Mouse (Mus musculus): ENCODE data around the gene Etfrf1. TPM values are rescaled to one million over a fixed set of nuclear protein-coding genes. Genes with fewer than 3 reads are reported as not detected.

The Etfrf1 gene
- total and polyA plus RNA-seq, 3 experiments: 11.6 to 29.9 (median 21.9) TPM

GRCm38 (mm10) chr6:145202432-145203125 is 8.4 kb upstream of the Etfrf1 start:
- Histone ChIP-seq H3K79me2 (replicated peaks; ENCODE audit: control insufficient read depth, extremely low read depth, insufficient read depth, poor library complexity, severe bottlenecking) (no peaks in the 10 kb centered on the region), H3K9me3 (replicated peaks; ENCODE audit: low read length) (no peaks in the 10 kb centered on the region), H3K27me3 (replicated peaks) (no peaks in the 10 kb centered on the region), H3K9ac (ENCODE audit: insufficient read depth, low read depth) (no peak overlapping the region), H3K4me3 (replicated peaks in 1 of 3; ENCODE audit: low read depth in 2 of 3, low read length in 2 of 3, poor library complexity in 1 of 3) (no peak overlapping the region), H3K4me2 (ENCODE audit: insufficient read depth, low read depth, poor library complexity, severe bottlenecking) (no peak overlapping the region), H3K4me1 (ENCODE audit: control insufficient read depth in 1 of 2, insufficient read depth in 2 of 2) (no peaks in the 10 kb centered on the region; a peak in 1 of 4 replicates), H3K27ac (ENCODE audit: insufficient read depth, low read depth) (no peak overlapping the region), H3K36me3 (replicated peaks in 1 of 2; ENCODE audit: control insufficient read depth in 1 of 2, insufficient read depth in 1 of 2, low read length in 1 of 2) (no peaks in the 10 kb centered on the region)
- in situ Hi-C loops (cut with MboI; ENCODE audit: low pct_ligation_motif_present, low pct_unique_long_range_greater_than_20kb, low sequenced_read_pairs) (no loop called here), dilution Hi-C loops (cut with MboI; ENCODE audit: extremely low pct_ligation_motif_present, extremely low pct_unique_long_range_greater_than_20kb, low sequenced_read_pairs) (no loop called here)
- DNase-seq (ENCODE audit: extremely low read depth): no peak
- TF ChIP-seq EP300 (IDR thresholded peaks at IDR 0.05; ENCODE audit: low read length): no peak
- TF ChIP-seq ETS1 (conservative IDR thresholded peaks at IDR 0.05; ENCODE audit: low read depth, low read length): no peak
- no peak for TF ChIP-seq ZC3H11A (IDR thresholded peaks at IDR 0.05; ENCODE audit: low read depth, low read length)
- TF ChIP-seq UBTF (IDR thresholded peaks at IDR 0.05; ENCODE audit: low read depth, low read length): no peak
- TF ChIP-seq MYC (IDR thresholded peaks at IDR 0.05; ENCODE audit: low read depth, low read length): no peak
- TF ChIP-seq USF2 (conservative IDR thresholded peaks at IDR 0.05; ENCODE audit: low read depth, low read length): no peak
- no peak for TF ChIP-seq ZKSCAN1 (IDR thresholded peaks at IDR 0.05; ENCODE audit: borderline replicate concordance, low read depth, low read length)
- no peak for TF ChIP-seq RAD21 (IDR thresholded peaks at IDR 0.05; ENCODE audit: low read depth, low read length)
- no peak for TF ChIP-seq PAX5 (IDR thresholded peaks at IDR 0.05; ENCODE audit: low read length)
- no peak for TF ChIP-seq MAX (IDR thresholded peaks at IDR 0.05; ENCODE audit: low read length)
- TF ChIP-seq IRF4 (IDR thresholded peaks at IDR 0.05; ENCODE audit: low read depth, low read length): no peak
- TF ChIP-seq NRF1 (IDR thresholded peaks at IDR 0.05; ENCODE audit: low read depth, low read length): no peak
- no peak for TF ChIP-seq MEF2A (IDR thresholded peaks at IDR 0.05; ENCODE audit: borderline replicate concordance, low read depth, low read length)
- TF ChIP-seq TCF12 (IDR thresholded peaks at IDR 0.05; ENCODE audit: low read depth, low read length): no peak
- no peak for TF ChIP-seq TBP (conservative IDR thresholded peaks at IDR 0.05; ENCODE audit: low read depth, low read length)

GRCm38 (mm10) chr6:145204440-145204839 is 6.5 kb upstream of the Etfrf1 start:
- TF ChIP-seq NELFE (IDR thresholded peaks at IDR 0.05; ENCODE audit: low read depth, low read length) (no peak), USF2 (conservative IDR thresholded peaks at IDR 0.05; ENCODE audit: low read depth, low read length) (no peak), RAD21 (IDR thresholded peaks at IDR 0.05; ENCODE audit: low read depth, low read length) (no peak), TBP (conservative IDR thresholded peaks at IDR 0.05; ENCODE audit: low read depth, low read length) (no peak), SIN3A (IDR thresholded peaks at IDR 0.05; ENCODE audit: low read length) (no peak), ELF1 (IDR thresholded peaks at IDR 0.05; ENCODE audit: low read depth, low read length) (no peak), USF1 (IDR thresholded peaks at IDR 0.05; ENCODE audit: low read depth, low read length) (no peak), BHLHE40 (IDR thresholded peaks at IDR 0.05; ENCODE audit: low read depth, low read length) (no peak), ZNF384 (IDR thresholded peaks at IDR 0.05; ENCODE audit: low read depth, low read length) (no peak), POLR2AphosphoS2 (IDR thresholded peaks at IDR 0.05; ENCODE audit: low read depth, low read length) (no peak), ZC3H11A (IDR thresholded peaks at IDR 0.05; ENCODE audit: low read depth, low read length) (no peak)
- dilution Hi-C loops (cut with MboI; ENCODE audit: extremely low pct_ligation_motif_present, extremely low pct_unique_long_range_greater_than_20kb, low sequenced_read_pairs): no loop called here
- no peak for DNase-seq (ENCODE audit: extremely low read depth)

More at GRCm38 (mm10) chr6:145204440-145204839, 6.5 kb upstream of the Etfrf1 start:
- Histone ChIP-seq H3K27ac (ENCODE audit: insufficient read depth, low read depth) (no peak overlapping the region), H3K9ac (ENCODE audit: insufficient read depth, low read depth) (no peak overlapping the region), H3K4me2 (ENCODE audit: insufficient read depth, low read depth, poor library complexity, severe bottlenecking) (no peak overlapping the region), H3K36me3 (replicated peaks in 1 of 2; ENCODE audit: control insufficient read depth in 1 of 2, insufficient read depth in 1 of 2, low read length in 1 of 2) (no peaks in the 10 kb centered on the region), H3K27me3 (replicated peaks) (peaks cover 3% of the 10 kb centered on the region), H3K4me3 (replicated peaks in 1 of 3; ENCODE audit: low read depth in 2 of 3, low read length in 2 of 3, poor library complexity in 1 of 3) (no peak overlapping the region), H3K4me1 (ENCODE audit: control insufficient read depth in 1 of 2, insufficient read depth in 2 of 2) (no peaks in the 10 kb centered on the region; a peak in 1 of 4 replicates), H3K9me3 (replicated peaks; ENCODE audit: low read length) (no peaks in the 10 kb centered on the region), H3K79me2 (replicated peaks; ENCODE audit: control insufficient read depth, extremely low read depth, insufficient read depth, poor library complexity, severe bottlenecking) (no peaks in the 10 kb centered on the region)
- in situ Hi-C loops (cut with MboI; ENCODE audit: low pct_ligation_motif_present, low pct_unique_long_range_greater_than_20kb, low sequenced_read_pairs): no loop called here
